Mouse (Mus musculus): Measurements from ENCODE around the gene Sirt4.
"Not testable (repeated sequence)": the region's sequence is repeated elsewhere in the genome, so short reads cannot be mapped to it uniquely, and the experiment has no call there.

Sirt4 gene

DNA sequence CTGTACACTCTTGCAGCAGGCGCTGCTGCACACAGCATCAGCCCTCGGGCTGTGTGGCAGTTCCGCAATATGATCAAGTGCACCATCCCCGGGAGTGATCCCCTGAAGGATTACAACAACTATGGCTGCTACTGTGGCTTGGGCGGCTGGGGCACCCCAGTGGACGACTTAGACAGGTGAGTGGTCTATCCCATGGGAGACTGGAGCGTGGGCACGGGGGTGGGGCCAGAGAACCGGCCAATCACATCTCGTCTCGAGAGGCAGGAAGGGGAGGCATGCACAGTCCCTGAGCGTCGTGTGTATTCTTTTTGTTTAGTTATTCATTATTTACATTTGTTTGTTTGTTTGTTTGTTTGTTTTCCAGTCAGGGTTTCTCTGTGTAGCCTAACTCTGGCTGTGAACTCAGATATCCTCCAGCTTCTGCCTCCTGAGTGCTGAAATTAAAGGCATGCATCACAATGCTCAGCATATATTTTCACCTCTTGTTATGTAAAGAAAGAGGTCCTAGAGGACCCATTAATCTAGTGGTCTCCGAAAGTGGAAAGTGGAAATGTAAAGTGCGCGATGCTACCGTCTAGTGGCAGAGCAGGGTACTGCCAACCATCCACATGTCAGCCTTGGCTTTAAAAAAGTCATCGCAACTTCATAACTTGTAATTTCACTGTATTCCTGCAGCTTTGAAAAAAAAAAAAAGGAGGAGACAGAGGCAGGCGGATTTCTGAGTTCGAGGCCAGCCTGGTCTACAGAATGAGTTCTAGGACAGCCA is 13.6 kb downstream of the Sirt4 start:
- no peak for DNase-seq (ENCODE audit: low read depth, low spot score)

DNA sequence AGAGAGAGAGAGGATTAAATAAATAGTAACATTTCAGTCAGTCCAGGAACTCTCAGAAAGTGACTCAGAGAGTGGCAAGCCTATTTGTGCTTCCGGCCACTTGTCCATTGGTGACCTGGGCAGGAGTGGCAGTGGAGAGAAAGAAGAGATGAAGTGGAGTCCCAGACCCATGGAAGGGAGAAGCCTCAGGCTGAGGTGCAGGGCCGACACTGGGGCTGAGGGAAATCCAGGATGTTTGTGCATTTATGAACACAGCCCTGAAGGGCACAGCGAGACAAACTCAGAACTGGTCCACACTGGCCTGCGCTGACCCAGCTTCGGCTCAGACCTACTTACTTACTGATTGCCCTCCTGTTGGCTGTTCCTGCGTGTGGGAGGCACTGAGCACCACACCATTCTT is 14.7 kb downstream of the Sirt4 start:
- no peak for DNase-seq (ENCODE audit: low read depth, low spot score)

DNA sequence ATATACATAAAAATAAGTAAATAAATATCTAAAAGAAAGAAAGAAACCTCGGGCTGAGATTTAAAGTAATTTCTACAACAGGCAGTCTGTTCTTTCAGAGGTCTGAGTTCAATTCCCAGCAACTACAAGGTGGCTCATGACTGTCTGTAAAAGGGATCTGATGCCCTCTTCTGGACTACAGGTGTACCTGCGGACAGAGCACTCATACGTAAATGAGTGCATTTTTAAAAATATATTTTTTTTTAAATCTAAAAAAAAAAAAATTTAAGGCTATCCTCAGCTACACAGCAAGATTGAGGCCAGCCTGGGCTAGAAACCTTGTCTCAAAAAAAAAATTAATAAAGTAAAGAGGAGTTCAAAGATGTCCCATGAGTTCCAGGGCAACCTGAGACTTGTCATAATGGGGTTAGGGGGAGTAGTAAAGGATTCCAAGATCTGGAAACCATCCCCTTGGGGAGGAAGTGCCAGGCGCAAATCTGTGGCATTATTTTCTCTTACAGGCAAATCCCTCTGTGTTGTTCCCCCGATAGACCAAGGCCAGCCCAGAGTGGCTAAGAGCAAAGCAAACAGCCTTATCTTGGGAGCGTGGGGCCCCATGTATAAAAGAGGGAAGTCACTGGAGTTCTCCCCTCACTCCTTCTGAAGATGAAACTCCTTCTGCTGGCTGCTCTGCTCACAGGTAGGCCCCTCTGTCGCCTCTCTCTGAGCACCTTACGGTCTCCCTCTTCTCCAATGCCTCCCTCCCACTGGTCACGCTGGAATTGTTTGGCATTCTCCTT is 18.7 kb downstream of the Sirt4 start, which contains the start of gene Pla2g1b:
TSS of gene Pla2g1b (plus strand) at position 621 of the 779 bp plus-strand sequence.
- no peak for DNase-seq (ENCODE audit: low read depth, low spot score)

DNA sequence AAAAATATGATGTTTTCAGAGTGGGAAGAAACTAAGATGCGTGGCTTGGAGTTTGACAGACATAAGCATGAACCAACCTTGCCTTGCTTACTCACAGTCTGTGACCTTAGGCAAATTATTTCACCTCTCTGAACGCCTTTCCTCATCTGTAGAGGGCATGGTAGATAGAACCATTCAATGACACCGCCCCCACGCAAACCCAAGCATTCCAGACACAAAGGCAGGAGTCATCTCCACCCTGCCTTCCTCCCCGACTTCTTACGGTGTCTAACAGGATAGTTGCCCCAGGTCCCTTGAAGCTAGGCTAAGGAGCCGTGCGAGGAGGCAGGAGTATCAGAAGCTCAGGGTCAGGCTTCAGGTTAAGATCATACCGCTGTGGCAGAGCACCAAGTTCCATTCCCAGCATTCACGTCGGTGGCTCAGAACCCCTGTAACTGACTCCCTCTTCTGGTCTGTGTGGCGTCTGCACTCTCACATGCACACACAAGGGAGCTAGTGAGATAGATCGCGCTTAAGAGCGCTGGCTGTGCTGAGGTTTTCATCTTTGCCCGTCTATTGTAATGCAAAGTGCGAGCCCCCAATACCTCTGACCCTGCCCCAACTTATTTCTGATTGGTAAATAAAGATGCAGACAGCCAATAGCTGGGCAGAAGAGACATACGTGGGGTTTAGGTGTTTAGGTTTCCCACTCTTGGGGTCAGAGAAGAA is 20.0 kb downstream of the Sirt4 start:
- peak; percentile 92 for DNase-seq (ENCODE audit: low read depth, low spot score)

DNA sequence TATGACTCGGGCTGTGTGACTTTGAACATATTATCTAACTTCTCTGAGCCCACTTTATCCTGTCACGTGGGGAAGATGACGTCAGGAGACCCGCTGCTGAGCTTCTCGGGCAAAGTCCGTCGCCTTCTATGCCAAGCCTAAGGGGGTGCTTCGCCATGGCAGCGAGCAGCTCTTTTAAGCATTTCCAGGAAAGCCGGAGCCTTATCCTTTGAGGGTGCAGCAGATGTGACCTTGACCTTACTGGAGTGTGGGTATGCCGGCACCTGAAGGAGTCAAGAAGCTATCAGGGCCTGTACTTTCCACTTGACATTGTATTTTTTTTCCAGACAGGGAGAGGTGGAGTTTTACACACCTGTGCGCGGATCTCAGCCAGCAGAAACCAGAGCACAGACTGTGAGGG is 25.6 kb downstream of the Sirt4 start:
- no peak for DNase-seq (ENCODE audit: low read depth, low spot score)

DNA sequence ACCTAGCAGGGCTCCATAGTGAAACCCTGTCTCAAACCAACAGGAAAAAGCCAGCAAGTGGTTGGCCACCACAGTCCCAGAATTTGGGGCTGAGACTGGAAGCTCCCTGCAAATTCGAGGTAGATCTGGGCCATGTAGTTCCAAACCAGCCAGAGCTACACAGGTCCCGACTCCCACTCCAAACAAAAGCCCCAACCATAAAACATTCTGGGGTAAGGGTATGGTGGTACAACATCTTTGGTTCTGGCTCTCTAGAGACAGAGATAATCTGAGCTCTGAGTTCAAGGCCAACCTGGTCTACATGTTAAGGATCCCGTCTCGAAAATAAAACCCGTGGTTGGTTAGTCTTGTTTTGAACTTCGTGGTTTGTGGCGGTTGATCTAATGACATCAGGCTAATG is 28.7 kb downstream of the Sirt4 start:
- no peak for DNase-seq (ENCODE audit: low read depth, low spot score)

DNA sequence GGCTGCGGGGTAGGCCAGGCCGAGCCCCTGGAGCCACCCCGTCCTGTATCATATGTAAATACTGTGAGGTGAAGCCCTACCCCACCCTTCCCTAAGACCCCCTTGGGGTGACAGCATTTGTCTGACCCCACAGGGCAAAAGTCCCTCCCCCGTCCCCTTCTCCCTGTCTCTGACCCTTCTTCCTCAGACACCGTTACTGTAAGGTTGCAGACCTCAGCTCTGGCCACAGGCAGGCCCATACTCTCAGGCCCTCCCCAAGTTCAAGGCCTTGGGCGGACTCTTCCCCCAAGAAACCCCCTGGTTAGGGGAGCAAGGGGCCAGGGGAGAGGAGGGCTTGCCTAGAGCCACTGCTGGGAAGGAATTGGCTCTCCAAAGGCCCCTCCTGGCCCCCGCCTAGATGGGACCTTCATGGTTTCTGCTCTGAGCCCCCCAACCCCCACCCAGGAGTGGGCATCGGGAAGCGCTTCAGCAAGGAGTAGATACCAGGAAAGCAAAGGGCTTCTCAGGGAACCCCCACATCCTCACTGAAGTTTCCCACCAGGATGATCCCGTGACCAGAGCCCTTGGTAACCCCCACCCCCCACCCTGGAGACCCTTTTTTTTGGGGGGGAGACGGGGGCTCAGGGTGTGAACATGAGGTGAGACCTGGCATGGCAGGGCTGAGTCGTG is 30.0 kb downstream of the Sirt4 start:
- no peak for DNase-seq (ENCODE audit: low read depth, low spot score)

DNA sequence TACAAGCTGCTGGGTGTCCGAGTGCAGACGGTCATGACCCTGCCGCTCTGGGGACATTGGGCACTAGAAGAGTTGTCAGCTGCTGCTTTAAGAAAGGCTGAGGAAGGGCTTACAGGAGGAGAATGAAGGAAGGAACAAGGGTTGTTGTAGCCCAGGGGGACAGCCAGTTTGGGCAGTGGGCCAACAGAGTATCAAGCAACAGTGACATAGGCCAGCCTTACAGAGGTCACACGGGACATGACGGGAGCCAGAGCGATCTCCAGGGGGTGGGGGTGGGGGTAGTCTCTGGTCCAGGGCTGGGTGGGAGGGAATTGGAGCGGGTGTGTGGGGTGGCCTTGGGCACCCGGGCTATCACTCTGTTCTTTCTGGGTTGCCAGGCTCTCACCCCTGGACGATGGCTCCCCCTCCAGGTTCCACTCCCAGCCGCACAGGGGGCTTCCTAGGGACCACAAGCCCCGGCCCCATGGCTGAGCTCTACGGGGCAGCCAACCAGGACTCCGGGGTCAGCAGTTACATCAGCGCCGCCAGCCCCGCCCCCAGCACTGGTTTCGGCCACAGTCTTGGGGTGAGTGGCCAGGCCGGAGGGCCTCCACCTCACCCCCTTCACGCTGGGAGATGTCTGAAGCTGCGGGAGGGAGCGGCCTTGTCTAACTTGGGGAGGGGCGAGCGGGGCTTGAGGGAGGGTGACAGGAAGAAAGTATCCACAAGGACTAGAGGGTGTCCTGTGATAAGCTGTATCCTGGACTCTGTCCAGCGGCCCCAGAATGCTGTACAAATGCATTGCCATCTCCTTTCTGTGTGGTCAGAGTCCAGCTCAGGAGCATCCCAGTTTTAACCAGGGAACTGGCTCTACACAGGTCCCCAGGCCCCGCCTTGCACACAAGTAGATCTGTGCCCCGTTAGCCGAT is 33.9 kb downstream of the Sirt4 start:
- DNase-seq (ENCODE audit: low read depth, low spot score): no peak

DNA sequence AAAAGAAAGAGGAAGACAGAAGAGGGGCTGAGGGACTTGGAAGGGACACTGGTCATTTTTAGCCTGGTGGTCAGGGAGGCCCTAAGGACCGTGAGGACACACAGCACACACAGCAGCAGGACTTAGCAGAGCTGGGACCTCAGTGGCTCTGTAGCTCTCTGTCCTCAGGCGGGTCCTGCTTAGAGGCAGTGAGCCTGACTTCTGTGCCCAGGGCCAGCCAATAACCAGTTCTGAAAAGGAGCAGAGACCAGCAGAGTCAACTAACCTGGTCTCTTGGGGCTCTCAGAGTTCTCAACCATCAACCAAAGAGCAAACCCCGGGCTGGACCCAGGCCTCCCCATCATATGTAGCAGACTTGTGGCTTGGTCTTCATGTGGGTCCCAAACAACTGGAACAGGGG is 35.3 kb downstream of the Sirt4 start:
- no peak for DNase-seq (ENCODE audit: low read depth, low spot score)

DNA sequence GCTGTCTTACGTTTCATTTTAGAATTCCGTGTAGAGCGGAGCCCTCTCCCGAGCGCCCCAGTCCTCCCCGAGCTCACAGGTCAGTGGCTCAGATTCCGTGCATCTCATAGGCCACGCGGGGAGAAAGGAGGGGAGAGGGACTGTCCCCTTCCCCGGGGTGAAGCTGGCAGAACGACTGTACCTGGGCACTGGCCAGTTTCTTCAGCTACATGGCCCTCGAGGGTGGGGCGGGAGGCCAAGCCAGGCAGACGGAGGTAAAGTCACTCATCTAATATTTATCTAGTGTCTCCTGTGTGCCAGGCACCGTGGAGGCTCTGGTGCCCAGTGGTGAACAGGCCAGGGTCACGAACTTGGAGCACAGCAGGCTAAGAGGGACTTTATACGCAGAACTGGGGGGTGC is 37.4 kb downstream of the Sirt4 start:
- DNase-seq (ENCODE audit: low read depth, low spot score): no peak

DNA sequence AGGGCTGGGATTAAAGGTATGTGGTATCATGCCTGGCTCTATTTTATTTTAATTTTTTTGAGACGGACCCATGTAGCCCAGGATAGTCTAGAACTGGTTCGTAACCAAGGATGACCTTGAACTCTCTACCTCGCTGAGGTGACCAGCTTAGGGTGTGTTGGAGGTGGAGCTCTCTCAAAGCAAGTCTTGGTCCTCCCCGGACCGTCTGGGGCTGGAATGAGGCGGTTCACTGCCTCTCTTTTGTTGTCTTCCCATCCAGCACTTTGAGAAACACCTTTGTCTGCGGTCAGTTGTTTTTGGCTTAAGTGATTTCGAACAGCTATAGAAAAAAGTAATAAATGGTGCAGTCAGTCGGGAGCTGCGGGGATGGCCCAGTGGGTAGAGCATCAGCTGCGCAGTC is 40.4 kb downstream of the Sirt4 start:
- peak; percentile 53 for DNase-seq (ENCODE audit: low read depth, low spot score)

DNA sequence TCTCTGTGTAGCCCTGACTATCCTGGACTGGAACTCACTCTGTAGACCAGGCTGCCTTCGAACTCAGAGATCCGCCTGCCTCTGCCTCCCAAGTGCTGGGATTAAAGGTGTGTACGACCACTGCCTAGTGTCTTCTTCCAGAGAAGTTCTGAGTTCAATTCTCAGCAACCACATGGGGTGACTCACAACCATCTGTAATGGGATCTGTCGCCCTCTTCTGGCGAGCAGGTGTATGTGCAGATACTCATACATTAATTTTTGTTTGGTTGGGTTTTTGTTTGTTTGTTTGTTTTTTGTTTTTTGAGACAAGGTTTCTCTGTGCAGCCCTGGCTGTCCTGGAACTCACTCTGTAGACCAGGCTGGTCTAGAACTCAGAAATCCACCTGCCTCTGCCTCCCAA is 41.9 kb downstream of the Sirt4 start:
- DNase-seq (ENCODE audit: low read depth, low spot score): not testable (repeated sequence)

DNA sequence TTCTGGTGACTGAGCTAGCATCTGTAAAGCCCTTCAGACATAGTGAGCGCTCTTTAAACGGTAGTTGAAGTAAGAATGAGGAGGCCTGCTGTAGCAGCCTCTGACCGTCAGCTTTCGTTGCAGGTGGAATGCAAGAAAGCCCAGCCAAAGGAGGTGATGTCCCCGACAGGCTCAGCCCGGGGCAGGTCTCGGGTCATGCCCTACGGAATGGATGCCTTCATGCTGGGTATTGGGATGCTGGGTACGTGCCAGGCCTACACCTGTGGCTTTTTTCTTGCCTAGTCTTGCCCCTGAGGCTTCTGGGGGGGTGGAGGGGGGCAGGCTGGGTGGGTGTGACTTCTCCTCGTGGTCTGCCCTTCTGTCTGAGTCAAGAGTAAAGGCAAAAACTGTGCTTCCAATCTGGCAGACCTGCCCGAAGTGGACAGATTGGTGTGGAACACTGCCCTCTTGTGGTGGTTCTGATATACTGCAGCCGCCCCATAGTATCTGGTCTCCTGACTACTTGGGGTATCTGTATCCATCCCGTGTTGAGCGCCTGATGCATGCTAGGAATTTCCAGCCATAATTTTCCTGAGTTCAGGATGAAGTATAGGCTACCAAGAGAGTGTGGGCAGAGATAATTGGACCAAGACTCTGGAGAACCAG is 43.2 kb downstream of the Sirt4 start:
- DNase-seq (ENCODE audit: low read depth, low spot score): peak; percentile 48

DNA sequence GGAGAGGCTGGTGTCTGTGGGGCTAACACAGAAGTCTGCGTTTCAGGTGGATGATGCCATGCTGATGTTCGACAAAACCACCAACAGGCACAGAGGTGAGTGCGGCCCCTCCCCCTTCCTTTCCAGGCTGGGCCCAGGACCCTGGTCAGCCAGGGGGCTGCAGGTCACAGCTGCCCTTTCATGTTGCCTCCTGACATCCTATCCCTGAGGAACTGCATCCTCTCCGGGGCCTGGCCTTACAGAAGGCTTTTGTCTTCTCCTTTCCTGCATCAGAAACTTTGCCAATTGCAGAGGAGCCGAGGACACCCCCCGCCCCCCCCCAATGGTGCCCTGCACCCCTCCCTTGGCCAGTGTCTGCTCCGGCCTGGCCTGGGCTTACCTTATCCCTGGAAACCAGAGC is 45.9 kb downstream of the Sirt4 start:
- no peak for DNase-seq (ENCODE audit: low read depth, low spot score)

DNA sequence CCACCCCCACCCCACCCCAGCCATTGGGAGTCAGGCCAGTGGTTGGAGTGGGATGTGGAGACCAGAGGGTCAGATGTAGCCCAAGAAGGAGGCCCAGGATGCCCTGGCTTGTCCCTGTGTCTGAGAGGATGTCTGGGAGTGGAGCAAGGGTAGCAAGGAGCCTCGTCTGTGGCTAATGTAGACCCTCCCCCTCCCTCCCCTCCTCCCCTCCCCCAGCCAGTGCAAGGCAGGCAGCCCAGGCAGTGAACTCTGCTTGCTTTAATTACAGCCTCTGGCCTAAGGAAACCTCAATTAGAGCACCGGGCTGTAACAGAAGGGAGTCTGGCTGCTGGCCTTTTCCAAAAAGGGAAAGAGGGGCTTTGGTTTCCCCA is 46.6 kb downstream of the Sirt4 start:
- no peak for DNase-seq (ENCODE audit: low read depth, low spot score)

DNA sequence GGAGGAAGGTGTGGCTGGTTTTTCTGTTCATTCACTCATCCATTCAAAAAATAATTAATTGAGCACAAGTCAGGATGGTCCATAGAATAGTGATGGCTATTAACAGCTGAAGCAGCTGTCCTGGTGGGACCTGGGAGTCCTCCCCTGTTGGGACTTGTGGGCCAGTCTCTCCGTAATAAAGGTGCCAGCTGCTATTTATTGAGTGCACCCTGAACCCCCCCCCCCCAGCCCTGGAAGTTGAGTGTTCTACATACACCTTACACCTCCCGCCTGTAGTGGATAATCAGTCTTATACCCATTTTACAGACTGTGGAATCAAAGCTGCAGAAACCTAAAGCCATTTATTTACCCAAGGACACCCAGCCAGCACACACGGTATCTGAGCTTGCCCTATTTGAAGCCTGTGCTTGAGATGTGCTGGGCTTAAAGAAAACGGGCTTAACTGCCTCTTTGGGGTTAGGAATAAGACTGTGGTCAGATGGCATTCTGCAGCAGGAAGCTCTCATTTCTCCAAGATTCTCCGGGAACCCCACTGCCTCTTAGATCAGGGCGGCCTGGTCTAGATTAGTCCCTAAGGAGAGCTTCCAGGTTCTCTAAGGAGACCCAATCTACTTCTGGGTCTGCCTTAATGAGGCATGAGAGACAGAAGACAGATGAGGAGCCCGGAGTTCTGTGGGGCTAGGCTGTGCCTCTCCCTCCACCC is 47.1 kb downstream of the Sirt4 start:
- no peak for DNase-seq (ENCODE audit: low read depth, low spot score)

DNA sequence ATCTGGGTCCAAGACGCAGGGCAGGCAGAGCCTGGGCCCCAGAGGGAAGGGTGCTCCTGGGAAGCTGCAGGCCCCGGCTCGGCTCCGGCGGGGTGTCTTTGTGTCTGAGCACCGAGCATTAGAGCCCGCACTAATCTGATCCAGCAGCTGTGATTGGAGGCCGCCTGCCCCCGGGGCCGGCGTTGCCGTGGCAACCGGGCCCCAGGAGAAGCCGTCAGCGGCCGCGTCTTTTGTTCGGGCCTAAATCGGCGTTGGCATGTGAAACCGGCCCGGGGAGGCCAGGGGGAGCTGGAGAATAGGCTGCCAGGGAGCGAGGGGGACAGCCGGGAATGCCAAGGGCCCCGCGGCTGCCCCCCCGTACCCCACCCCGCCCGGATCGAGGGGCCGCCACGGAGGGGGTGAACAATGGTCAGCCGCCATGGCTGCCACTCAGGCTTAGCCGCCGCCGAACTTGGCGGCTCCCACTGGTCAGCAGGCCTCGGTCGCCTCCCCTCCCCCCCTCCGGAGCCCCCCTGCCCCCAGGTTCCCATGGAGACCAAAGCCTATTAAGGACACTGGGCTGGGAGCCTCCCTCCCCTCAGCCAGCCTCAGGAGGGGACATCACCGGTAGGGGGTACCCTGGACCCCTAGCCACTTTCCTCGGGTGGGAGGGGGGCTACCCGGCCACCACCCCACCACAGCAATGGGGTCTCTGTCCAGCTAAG is 48.0 kb downstream of the Sirt4 start:
- DNase-seq (ENCODE audit: low read depth, low spot score): peak; percentile 74

DNA sequence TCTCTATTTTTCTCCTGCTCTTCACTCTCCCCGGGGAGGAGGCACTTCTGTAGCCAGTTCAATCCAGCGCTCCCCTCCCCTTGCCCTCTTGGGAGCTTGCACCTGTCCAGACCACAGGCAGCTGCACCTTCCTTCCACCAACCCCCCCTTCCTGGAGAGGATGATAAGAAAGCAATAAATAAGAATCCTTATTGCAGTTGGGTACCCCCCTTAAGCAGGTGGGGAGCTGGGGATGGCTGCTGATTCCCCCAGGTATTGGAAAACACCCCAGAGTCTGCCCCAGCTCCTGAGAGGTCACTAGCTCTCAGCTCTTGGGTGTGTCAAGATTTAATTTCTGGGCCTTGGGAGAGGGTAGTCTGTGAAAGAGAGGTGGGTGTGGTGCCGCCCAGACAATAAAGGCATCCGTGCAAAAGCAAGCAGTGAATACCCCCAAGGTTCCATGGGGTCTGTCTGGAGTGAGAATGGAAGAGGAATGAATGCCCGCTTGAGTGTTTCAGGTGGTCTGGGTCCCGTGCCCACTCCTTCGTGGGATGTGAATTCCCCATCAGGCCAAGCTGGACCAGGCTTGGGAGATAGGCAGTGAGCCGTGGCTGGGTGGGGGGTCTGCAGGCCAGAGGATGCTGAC is 48.7 kb downstream of the Sirt4 start:
- DNase-seq (ENCODE audit: low read depth, low spot score): no peak

Data from WW6 (cell line).